Mouse (Mus musculus) embryo, embryonic 9.5 days (tissue): Measurements from ENCODE around the gene Xrra1.
A peak's percentile ranks its signal among the peaks of the same experiment; 100 is the strongest.
"Not testable (repeated sequence)": the region's sequence is repeated elsewhere in the genome, so short reads cannot be mapped to it uniquely, and the experiment has no call there.

Experiments used
- DNase-seq: peaks from one replicate; pipeline ENCODE4 v3.0.0-alpha.2; 2017; ENCODE audit errors: extremely low spot score

Gene Xrra1

GRCm38 (mm10) chr7:99896905-99897304 lies 38.0 kb downstream of the Xrra1 start:
- no peak for DNase-seq

GRCm38 (mm10) chr7:99902208-99902607 lies 43.3 kb downstream of the Xrra1 start:
- no peak for DNase-seq

GRCm38 (mm10) chr7:99902918-99903665 lies 44.2 kb downstream of the Xrra1 start:
- DNase-seq = no peak

DNA sequence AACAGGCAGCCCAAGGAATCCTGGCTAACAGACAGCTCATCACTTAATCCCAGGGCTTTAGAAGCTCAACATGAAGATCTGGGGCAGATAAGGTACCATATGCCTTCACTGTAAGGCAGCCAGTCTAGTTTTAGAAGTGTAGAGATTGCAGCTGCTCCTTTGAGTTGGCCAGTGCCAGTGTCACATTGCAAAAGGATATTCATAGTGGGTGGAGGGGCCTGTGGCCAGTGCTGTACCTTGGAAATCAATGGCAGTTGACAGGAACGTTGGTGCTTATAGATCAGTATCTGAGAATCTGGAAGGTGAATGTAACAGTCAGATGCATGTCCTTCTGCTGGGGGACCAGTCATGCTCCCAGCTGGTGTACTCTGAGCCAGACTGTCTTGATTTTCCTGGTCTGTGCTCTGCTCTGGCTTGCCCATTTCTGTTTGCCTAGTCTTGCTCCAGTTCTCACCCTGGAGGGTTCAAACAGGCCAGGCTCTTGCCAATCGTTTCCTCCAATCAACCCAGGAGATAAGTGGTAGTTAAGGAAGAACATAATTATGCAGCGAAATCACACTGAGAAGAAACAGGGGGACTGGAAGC lies 45.6 kb downstream of the Xrra1 start:
- no peak for DNase-seq

DNA sequence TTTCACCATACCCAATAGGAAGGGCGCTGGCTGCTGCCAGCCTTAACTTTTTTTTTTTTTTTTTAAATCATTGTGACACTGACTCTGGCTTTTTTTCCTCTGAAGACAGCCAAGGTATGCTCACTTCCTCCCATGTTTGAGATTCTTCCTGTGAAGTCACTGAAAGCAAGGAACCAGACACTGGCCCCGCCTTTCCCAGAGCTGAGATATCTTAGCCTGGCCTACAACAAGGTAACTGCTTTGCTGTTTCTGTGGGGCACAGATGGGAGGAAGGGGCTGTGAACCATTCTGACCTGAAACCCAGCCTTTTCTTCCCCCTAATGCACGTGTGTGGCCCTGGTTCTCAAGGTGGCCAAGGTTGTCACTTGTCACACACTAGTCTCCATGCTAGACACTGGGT lies 47.4 kb downstream of the Xrra1 start:
- no peak for DNase-seq

DNA sequence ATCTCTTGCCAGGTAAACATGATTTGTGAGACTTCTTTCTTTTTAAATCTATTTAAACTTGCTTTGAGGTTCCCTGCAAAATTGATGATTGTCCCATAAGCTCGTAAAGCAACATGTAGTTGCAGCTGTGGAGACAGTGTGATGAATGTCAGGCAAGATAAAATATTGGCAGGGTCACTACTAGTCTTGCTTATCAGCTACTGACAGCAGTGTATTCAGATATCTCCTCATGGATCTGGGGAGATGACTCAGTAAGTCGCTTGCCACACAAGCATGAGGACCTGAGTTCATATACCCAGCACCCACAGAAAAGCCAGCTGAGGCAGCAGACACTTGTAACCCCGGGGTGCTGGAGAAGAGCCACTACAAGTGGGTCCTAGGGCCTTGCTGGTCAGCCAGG lies 48.5 kb downstream of the Xrra1 start:
- DNase-seq = no peak

- DNase-seq = no peak
These were observed 52.1 kb downstream of the Xrra1 start for GRCm38 (mm10) chr7:99911038-99911437.

GRCm38 (mm10) chr7:99914316-99914715 lies 55.4 kb downstream of the Xrra1 start:
- DNase-seq = no peak

DNA sequence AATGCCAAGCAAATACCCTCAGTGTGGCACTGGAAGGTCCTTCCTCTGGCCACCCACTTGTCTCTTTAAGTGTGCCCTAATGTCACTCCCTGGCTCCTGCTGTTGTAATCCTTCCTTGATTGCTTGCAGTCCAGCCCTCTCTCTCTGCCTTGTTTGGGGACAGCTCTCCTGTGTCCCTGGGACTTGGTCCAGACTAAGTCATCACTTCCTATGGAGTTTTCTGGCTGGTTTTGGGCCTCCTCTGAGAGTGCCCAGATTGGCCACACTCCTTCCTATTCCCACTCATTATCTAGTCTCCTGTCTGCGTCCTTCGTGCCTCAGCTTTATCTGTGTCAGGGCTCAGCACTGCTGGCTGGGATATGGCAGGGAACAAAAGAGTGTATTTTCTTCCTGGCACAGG lies 56.6 kb downstream of the Xrra1 start:
- no peak for DNase-seq

DNA sequence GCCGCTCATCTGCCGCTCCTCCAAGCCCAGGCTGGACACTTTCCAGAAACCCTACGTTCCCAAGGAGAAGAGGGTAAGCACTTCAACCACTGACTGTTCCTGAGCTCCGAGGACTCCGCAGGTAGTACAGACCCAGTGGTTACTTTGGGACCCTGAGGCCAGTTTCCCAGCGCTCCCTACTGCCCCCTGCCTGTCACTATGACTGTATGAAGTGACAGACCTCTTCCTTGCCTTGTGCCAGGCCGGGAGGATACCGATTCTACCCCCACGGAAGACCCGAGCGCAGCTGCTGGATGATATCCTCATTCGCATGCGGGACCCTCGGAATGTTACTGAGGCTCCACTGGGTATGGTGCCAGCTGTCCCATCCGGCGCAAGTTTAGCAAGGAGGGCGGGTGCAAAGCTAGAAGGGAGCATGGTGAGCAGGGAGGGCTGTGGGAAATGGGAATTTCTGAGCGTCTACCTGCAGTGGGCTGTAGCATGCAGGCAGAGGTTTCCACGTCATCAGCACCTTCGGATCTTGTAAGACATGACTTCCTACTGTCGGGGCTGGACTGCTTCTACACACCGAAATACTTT lies 57.9 kb downstream of the Xrra1 start:
- peak; percentile 60 for DNase-seq

DNA sequence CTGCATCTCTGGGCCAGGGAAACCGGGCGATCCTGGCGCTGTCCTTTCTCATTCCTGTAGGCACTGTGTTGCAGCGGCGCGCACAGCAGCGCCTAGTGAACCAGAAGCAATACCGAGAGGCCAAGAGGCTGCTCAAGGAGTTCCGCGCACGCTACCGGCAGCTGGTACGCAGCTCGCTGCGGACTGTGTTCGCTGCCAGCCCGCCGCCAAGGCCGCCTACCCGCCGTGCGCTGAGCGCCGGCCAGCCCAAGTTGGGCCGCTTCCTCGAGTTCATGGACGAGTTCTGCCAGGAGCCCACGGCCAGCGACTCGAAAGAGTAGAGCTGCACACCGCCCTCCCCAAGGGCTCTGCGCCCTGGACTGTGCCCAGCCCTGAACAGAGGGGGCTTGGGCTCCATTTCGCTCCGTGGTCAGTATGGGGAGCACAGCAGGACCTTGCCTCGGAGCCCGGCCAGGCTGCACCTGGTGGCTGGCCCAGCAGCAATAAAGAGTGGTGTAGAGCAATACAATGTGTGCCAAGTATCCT lies 58.5 kb downstream of the Xrra1 start:
- peak; percentile 45 for DNase-seq

- DNase-seq = no peak
These were observed 60.2 kb downstream of the Xrra1 start for GRCm38 (mm10) chr7:99919164-99919563.

DNA sequence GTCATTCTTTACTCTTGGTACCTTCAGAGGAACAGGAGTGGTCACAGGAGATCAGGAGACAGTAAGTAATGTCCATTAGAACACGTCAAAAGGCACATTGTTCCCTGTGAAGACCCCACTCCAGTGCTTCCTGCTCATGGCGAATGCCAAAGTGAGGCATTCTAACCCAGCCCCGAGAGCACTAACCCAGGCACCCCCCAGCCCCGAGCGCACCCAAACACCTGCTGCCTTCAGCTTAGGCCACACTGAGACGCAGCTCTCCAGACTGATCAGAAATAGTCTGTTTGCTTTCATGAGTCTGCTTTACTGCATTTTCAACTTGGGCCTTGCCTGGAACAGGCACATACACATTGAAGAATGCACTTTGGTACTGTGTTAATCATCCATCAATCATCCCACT lies 61.1 kb downstream of the Xrra1 start:
- no peak for DNase-seq

GRCm38 (mm10) chr7:99920416-99920815 lies 61.5 kb downstream of the Xrra1 start:
- DNase-seq = no peak

DNA sequence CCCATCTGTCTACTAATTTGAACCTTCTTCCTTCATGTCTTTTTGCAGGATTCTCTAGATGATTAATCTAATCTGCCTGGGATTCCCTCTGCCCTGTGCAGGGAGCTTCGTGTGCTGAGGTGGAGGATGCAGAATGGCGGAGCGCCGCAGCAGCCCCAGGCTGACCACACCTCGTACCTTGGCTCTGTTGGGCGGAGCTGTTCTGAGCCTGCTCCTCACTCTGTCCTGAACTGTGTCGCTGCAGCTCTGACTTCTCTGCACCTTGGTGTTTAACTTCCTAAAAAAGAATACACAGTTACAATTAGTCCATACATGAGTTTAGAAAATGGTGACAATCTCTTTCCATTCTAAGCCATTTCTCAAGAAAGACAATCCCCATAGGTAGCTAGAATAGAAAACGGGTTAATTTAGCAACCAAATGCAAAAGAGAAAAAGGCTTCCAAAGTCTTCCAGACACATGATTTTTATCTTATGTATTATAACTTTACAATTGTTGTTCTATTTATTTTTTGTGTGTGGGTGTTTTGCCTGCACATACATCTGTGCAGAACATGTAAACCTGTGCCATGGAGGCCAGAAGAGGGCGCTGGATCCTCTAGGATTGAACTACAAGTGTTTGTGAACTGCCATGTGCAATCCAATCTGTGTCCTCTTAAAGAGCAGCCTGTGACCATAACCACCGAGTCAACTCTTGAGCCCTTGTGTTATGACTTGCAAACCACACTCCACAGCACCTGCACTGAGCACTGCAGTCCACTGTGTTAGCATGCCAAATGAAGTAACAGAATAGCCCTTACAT lies 68.2 kb downstream of the Xrra1 start:
- peak; percentile 35 for DNase-seq

- DNase-seq = no peak
These were observed 76.8 kb downstream of the Xrra1 start for GRCm38 (mm10) chr7:99935758-99936157.

GRCm38 (mm10) chr7:99940669-99941068 lies 81.8 kb downstream of the Xrra1 start:
- no peak for DNase-seq

- DNase-seq = no peak
These were observed 85.6 kb downstream of the Xrra1 start for GRCm38 (mm10) chr7:99944520-99944919.

GRCm38 (mm10) chr7:99945012-99945411 lies 86.1 kb downstream of the Xrra1 start:
- DNase-seq = not testable (repeated sequence)

GRCm38 (mm10) chr7:99945939-99946338 lies 87.0 kb downstream of the Xrra1 start:
- DNase-seq = no peak

- DNase-seq = no peak
These were observed 87.4 kb downstream of the Xrra1 start for GRCm38 (mm10) chr7:99946356-99946755.

GRCm38 (mm10) chr7:99947329-99947728 lies 88.4 kb downstream of the Xrra1 start:
- no peak for DNase-seq
